Mouse (Mus musculus): ENCODE measurements at regions not wholly inside any gene's neighbourhood (a gene's known extent, or its start where the extent isn't known, plus 50 kb on each side); places are given as distances from the start of the nearest gene placed in this dataset.
A peak's percentile ranks its signal among the peaks of the same experiment; 100 is the strongest.

DNA sequence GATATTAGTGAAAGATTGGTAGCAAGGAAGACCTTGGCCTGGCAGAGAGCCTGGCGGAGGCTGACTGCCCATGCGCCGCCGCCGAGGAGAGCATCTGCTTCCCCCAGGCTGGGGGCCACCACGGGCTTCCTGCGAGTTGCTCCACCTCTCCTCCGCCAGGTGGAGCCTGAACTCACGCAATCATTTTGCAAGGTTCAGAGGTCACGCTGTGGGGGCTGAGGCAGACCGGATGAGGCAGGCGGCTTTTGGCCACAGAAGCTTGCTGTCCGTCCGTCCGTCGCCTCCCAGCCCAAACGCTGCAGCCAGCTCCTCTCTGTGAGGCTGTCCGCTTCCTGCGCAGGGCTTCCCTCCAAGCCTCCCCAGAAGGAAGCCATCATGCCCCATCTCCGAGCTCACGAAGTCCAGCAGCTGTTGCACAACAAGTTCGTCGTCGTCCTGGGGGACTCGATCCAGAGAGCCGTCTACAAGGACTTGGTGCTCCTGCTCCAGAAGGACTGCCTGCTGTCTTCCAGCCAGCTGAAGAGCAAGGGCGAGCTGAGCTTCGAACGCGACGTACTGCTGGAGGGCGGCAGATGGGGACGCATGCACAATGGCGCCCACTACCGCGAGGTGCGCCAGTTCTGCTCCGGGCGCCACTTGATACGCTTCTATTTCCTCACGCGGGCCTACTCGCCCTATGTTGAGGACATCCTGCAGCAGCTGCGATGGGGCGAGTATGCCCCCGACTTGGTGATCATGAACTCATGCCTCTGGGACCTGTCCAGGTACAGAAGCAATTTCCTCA, 269.3 kb upstream of the Erbb4 start:
- no peak for DNase-seq (ENCODE audit: low read depth)

DNA sequence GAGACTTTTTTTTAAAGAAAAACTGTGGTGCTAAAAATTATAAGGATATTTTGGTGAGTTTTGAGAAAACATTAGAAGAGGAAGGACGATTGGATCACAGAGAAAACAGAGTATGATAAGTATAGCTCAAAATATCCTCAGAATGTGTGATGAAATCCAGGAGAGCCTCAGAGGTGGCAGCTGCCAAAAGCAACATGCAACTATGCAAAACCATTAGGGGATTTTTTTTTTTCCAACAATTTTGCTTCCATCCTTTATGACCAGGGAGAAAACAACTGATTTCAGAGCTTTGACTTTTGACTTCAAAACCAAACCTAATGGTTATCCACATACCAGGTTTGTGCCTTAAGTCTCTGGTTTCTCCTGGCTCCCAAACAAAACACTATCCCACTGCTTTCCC, 267.4 kb upstream of the Erbb4 start:
- DNase-seq (ENCODE audit: low read depth): no peak

DNA sequence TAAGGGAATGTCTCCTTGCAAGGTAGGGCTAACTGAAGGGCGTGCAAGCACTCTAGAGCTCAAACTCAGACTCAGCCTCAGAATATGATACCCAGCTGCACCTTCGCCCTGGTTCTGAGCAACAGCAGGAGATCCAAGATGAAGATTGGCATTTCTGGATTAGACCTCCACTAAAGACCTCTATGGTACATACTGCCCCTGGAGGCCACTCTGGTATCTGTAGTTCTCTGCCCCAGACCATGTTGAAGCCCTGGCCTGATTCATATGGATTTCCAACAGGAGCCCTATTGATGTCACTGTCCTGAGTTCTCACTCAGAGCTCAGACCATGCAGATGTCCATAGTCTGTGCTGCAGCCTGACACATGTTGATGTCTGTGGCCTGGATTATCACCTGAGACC, 262.2 kb upstream of the Erbb4 start:
- no peak for DNase-seq (ENCODE audit: low read depth)

DNA sequence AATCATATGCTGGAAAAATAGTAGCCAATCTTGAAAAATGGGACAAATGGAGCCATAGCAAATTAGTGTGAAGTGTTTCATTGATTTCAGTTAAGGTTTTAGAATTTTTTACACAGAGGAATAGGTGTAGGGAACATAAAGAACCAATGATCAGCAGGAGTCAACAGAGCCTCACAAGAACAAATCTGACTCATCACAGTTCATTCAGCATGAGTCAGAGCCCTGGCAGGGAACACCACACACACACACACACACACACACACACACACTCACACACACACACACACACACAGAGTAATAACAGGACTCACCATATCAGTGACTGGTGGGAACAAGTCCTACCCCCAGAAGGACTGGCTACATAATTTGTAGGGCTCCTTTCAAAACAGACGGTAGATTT, 259.7 kb upstream of the Erbb4 start:
- DNase-seq (ENCODE audit: low read depth): peak; percentile 90

DNA sequence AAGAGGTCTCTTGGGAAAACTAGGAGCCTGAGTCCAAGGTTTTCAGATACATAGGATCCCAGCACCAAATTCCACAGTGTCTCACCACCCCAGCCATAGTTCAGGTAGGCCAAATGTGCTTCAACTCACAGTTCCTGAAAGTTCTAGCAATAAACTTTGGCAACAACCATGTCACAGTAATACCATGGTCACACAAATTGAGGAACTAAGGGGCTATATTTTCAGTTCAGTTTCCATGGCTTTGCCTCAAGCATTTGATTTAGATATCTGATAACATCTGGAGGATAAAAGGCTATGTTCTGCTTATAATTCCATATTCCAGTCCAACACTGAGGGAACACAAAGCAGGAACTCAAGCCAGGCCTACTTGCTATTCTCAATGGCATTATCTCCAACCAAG, 256.2 kb upstream of the Erbb4 start:
- peak; percentile 50 for DNase-seq (ENCODE audit: low read depth)

DNA sequence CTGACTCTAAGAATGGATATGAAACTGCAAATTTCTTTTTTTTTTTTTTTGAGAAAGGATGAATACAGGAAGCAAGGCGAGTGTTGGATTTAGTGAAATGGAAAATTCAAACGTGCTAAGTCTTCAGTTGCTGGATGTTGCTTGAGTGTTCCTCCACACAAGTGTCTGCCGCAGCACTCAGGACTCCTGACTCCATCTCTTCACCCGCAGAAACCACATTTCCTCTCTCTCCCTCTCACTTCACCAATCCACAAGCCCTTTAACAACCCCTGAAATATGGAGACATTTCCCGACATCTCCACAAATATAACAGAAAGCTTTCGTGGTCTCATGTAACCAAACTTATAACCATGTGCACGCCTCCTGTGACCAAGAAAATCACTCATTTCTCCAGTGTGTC, 249.7 kb upstream of the Erbb4 start:
- peak; percentile 69 for DNase-seq (ENCODE audit: low read depth)

DNA sequence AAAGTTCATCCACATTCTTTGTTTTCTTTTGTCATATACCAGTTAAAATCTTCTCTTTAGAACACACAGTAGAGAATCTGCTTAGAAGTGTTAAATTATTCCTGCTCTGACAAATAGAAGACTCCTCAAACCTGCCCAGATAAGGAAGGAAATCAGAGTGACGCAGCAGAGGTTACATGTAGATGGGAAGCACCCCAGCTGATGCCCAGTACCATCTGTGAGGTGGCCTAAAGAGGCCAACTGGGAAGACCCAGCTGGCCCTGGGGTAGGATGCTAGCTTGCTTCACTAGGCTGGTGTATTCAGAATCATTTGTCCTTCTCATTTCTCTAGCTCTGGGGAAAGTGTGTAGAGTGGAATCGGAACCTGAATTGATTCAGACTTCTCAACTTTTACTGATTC, 242.6 kb upstream of the Erbb4 start:
- no peak for DNase-seq (ENCODE audit: low read depth)

DNA sequence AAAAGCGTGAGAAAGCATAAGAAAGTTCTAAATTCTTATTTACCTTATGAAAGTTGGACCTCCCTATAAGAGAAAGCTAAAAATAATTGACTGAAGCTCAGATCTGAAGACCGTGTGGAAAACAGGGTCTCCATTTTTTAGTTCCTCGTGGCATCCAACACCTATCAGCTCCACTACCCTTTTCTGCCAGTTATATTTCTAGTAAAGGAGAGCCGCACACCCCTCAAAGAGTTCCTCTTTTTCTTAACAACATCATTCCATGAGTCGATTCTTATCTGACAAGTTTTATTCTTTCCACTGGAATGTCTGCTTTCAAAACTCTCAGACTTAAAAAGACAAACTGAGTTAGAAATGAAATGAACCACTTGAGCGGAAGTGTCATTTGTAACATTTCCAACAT, 242.0 kb upstream of the Erbb4 start:
- peak; percentile 28 for DNase-seq (ENCODE audit: low read depth)

DNA sequence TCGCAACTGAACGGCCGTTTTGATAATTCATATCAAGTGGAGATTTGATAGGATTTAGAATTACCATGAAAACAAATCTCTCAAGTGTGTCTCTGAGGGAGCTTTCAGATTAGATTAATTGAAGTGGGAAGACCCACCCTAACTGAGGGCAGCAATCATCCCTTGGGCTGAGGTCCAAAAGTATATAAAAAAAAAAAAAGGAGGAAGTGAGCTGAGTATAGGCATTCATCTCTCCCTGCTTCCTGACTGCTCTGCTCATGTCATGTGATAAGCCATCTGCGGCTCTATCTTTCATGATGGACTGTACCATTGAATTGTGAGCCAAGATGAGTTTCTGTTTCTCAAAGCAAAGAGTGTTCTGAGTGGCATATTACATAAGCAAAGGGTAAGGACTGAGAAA, 234.2 kb upstream of the Erbb4 start:
- peak; percentile 42 for DNase-seq (ENCODE audit: low read depth)

DNA sequence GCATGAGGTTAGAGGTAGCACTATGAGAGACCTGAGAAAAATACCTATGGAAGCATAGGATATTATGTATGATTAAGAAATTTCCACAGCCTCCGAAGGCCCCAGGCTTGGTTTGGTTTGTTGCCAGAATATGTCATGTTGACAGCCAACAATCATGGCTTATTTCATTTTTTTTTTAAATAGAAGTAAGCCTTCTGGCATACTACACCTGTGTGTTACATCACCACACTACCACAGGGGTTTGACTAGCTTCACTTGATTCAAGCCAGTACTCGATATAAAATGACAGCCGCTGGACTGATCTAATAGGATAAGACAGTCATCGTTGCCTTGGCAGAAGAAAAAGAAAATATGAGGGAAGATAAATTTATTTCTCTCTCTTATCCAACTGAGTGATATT, 232.6 kb upstream of the Erbb4 start:
- DNase-seq (ENCODE audit: low read depth): no peak

DNA sequence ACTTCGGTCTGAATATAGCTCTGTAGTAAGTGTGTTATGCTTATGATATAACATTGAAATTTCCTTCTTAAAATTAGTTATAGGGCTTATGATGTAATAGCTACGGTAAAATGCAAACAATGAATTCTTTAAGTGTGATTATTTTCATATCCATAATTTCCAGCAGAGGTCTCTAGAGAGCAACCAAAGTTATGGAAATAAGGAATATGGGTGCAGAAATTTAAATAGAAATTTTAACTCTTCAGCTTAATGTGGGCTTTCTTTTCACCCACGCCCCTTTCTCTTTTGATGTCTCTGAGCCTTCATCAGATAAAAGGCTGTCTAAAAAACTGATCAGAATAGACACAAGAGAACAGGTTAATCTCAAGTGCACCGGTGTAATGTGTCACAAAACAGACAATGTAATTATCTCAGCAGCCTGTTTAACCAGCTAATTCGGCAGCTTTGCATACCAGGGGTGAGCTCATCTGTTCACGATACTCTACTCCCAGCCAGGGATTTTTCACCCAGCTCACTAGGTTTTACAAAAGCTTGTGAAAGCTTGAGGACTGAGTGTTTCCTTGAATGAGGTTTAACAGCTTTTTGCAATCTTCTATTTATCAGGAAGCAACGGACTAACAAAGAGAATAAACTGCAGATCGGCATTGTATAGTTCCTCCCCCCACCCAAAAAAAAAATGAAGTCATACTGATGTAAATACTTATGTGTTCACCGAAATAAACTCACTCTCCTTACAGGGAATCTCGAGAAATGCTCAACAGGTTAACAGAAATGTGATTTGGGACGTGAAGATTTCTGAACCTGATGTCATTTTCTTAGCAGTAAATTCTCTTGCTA, 223.8 kb upstream of the Erbb4 start:
- peak; percentile 88 for DNase-seq (ENCODE audit: low read depth)

DNA sequence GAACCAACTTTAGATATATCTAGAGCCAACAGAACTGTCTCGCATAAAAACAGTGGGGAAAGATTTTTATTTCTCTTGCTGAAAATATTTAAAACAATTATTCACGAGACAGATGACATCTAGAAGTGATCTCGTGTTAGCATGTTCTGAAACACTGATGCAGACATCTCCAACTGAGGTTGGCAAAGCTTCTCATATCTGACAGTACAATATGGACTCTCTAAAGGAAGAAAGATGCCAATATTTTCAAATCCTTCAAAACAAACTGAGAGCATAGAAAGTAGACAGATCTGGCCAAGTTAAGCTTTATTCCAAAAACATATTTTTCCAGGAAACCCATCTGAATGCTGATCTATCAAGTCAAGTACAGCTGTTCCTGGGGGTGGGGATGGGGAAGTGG, 221.5 kb upstream of the Erbb4 start:
- no peak for DNase-seq (ENCODE audit: low read depth)

DNA sequence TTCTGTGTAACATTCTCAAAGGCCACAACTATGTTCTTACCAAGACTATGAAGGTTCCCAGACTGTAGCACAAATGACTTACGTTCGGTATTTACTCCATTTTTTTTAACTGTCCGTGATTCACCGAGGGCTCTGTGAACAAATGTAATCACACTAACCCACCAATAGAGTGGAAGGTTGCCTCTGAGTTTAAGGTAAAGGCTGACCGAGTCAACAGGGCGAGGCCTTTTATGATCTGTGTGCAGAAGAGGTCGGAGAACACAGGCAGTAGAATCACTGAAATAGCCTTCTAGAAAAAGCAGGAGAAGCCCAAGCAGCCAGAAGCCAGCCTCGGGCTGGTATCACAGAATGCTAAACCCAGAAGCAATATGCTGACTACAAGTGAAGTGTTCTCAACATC, 218.9 kb upstream of the Erbb4 start:
- no peak for DNase-seq (ENCODE audit: low read depth)

DNA sequence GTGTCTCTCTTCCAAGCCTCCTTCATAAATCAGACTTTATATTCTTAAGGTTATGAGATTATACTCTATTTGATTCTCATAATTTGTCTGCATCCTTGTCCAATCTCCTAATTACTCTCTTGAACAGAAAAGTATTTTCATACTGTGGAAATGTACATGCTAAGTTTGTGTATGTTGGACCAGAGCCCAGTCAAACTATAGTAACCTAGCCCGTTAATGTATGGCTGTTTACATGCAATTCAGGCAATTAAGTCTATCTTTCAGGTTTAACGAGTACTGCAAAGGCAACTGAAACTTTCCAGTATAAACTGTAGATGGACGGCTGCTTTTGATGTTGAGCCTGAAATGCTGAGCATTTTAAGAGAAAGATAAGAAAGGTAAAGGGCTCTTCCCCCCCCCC, 211.7 kb upstream of the Erbb4 start:
- DNase-seq (ENCODE audit: low read depth): no peak

DNA sequence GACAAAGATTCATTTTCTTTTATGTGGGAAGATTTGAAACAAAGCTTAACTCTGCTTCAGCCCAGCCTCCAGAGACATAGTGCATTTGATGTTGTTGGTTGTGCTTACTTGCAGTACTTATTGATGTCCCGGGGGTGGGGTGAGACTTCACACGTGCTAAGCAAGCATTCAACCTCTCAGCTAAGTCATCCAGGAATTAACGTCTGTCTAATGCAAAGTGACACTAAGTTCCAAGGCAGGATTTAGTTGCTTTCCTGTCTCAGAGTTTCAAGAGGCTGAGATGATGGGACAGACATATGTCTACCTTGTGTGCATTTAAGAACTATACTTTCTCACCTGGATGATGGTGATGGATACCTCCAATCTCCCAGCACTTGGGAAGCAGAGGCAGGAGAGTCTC, 189.0 kb upstream of the Erbb4 start:
- DNase-seq (ENCODE audit: low read depth): no peak

DNA sequence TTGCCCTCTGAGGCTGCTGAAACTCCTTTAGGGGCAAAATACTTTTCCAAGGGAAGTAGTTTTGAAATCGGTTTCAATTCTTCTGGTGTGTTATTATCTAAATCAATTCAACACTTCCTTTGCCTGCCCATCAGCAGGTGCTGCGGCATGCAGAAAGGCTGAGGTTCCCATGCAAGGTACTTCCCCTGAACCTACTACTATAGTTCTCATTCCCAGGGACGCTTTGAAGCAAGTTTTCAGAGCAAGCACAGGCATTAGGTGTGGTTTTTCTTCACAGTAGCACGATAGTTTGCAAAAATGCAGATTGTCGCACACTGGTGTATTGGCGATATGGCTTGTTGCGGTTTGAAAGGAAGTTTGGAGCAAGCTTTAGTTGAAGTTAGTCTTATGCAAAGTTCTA, 183.5 kb upstream of the Erbb4 start:
- DNase-seq (ENCODE audit: low read depth): no peak

DNA sequence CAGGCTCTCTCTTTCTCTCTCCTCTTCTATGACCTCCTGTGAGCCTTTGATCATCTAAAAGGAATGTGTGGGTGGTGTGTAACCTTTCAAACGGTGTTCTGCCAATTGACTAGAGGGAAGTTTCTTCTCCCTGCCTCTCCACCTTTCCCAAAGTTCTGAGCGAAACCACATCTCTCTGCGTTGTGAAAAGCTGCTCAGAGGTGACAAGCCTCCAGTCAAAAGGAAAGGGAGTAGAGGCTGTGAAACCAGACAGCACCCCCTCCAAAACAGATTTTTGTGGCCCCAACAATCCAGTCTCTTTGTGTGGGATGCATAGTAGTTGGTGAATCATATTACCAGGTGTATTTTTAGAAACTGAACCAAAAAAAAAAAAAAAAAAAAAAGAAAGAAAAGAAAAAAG, 178.5 kb upstream of the Erbb4 start:
- DNase-seq (ENCODE audit: low read depth): no peak

DNA sequence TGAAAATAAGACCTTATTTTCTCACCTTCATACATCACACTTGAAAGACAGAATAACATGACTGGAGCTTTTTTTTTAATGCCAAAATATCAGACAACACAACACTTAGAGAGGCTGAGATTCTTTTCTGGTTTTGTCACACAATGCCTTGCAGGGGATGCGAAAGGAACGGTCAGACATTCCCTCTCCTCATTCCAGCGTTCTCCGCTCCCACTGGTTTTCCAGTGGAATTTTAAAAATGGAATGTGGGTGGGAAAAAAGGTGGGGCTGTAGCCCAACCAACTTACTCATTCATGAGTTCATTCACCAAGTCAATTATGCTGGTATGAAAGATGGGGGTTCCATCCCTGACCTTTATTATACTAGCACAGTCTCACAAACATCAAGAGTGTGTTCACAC, 169.6 kb upstream of the Erbb4 start:
- DNase-seq (ENCODE audit: low read depth): no peak

DNA sequence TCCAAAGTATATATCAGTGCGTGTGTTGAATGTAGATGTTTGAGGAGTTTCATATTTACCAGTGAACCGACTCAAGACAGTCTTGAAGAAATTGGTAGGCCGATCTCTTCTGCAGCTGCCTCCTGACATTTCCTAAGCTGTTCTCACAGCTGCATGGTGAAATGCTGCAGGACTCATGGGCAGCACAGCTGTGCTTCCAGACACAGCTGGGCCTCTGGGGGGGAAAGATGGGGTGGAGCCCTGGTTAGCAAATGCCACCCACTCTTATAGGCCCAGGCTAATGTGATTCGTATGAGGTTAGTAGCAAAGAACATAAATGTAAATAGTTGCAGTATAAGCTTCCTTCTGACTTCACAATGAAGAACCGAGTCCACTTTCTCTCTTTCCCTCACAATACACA, 139.8 kb upstream of the Erbb4 start:
- DNase-seq (ENCODE audit: low read depth): no peak

DNA sequence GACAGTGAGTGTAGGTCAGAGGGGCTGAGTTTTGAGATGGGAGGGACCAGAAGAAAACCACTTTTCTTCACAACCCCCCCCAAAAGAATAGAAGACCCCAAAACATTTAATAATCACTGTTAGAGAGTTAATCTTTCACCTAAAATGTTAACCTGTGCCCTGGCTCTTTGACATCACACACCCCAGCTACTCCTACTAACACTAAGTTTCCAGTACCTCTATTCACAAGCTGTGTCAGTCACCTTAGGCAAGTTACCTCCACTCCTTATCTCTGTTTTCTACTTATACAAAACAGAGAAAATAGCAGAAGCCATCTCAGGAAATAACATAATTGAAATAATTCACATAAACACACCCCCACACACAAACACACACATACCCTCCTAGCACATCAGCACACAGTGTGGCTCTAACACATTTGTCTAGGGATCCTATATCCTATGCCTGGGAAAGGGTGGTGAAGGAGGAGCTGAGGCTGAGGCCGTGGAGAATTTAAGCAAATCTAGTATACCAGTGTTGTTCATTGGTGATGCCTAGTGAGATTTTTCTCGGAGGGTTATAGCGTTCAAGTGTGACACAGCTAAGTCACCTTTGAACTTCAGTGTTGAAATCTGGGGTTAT, 134.5 kb upstream of the Erbb4 start:
- no peak for DNase-seq (ENCODE audit: low read depth)

DNA sequence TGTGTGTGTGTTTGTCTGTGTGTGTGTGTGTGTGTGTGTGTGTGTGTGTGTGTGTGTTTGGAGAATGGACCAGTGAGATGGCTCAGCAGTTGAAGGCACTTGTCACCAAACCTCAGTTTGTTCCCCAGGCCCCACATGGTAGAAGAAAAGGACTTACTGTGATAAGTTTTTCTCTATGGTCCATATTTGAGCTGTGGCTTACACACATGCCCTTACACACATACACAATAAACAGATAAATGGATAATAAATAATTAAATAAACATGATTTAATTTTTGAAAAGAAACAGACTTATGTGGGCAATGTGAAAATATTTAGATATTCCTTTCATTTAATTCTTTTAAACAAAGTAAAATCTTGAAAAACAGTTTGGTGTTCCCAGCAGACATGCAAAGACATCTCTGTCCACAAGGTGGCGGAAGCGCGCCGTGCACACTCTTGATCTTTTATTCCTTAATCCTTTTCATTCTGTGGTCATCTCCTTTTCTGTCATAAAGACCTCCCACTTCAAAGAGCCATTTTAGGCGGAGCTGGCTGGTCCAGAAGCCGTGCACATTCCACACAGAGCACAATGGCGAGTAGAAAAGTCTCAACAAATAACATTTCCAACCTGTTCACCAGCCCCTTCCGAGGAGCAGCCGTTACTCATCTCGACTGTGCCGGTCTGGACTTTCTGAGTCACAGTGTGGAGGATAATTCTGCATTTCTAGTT, 133.8 kb upstream of the Erbb4 start:
- peak; percentile 85 for DNase-seq (ENCODE audit: low read depth)

DNA sequence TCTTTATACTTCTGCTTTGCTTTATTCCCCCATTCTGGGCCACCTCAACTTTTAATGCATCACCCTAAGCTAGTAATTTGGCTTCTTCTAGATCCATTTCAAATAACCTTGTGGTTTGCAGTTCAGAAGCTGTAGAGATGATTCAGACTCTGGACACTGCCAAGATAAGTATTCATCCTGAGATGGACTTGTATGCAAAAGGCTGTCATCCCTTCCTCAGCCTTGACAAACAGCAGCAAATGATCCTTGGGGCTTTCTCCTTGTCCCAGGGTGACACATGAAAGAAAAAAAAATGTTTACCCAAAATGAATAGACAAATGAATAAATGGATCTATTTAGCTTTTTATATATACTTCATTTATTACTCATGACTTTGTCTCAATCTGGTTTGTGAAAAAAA, 120.0 kb upstream of the Erbb4 start:
- no peak for DNase-seq (ENCODE audit: low read depth)
